Mouse (Mus musculus) lung, postnatal 4 days (tissue): ENCODE measurements around the gene Grb10.

Source experiments
- DNase-seq, 2 experiments: peaks; one replicate each; pipeline ENCODE4 v3.0.0; 2021

Gene Grb10

DNA sequence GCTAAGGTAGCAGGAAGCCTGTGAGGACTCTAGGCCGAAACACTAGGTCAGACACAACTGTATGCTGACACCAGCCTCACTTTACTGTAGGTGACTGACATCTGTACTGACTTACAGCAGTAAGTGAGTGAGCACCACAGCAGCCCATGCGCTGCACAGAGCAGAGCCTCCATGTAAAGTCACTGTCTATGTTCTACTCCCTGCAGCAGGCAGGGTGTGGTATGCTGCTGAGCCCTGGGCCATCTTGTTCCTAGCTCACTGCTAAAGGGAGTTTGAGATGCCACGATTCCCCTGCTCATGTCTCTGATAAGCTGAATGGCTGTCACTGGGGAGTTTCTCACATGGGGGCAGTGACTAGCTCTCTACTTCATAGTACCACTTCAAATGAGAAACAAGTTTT, 72.3 kb downstream of the Grb10 start:
- no peak for DNase-seq

DNA sequence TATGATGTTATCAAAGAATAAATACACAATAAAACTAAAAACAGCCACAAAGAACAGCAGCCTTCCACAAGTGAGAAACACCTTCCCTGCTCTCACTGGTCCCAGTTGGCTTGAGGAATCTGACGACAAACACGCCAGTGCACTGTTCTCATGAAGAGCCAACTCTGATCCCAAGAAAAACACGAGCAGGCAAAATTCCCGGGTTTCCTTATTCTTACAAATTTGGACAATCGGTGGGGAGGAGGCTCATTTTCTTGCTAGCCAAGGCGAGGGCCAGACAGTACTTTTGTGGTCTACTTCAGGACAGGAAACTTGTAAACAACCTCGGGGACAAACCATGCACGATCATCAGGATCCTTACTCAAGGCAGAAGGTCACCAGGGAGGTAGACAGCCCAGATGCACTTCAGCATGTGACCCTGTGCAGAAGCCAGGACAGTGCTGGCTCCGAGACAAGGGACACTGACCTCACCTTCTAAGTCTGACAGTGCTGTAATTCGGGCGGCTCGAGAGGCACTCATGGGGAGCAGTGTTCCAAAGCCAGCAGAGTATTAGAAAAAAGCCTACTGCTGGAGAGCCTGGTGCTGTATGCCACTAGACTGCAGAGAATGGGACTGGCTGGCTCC, 72.9 kb downstream of the Grb10 start:
- DNase-seq, result peak in 1 of 2 experiments; percentile 46

DNA sequence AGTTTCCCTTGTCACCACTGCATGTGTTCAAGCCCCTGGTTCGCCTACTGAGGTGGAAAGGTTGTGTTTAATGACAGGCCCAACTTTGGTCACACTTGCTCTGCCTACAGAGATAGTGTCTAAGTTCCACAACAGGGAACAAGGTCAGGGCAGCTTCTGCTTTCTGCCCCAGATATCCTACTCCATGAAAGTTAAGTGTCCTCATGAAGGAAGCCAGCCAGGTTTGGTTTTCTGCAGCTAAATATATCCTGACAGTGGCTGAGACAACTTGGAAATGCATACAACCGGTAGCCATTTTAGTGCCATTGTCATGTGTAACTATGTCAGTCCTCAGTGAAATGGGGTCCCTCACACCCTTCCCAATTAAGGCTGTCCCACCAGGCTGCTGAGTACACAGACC, 73.8 kb downstream of the Grb10 start:
- no peak for DNase-seq

DNA sequence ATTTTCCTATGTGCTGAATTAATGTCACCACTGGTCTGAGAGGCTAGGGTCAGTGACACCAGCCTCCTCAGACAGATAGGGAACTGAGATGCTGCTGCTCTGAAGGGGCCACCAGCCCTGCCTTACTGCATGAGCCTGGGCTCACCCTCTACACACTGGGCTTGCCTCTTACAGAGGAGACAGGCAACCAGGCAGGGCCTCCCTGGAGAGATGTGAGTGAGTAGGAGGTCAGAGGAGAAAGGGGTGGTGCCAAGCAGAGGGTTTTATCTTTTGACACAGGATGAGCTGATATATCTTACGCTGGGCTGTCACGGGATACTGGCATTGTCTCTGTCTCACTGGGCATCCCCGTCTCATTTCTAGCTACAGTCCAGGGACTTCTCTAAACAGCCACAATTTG, 74.9 kb downstream of the Grb10 start:
- DNase-seq, result no peak

DNA sequence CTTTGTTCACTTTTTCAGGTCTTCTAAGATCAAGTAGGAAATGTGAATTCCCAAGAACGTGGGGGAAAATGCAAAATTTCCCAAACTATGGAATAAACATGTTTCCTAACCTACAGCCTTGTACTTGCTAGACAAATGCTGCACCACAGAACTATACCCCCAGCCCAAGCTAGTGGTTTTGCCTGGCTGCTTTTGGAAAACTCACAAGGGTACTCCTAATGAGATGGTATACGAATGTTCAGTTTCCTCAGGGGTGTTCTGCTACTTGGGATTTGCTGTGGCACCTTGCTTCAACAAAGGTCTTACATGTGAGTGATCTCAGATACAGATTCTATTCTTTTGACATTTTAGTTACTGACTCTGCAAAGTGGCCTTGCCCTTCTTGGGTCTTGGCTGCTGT, 75.4 kb downstream of the Grb10 start:
- no peak for DNase-seq

DNA sequence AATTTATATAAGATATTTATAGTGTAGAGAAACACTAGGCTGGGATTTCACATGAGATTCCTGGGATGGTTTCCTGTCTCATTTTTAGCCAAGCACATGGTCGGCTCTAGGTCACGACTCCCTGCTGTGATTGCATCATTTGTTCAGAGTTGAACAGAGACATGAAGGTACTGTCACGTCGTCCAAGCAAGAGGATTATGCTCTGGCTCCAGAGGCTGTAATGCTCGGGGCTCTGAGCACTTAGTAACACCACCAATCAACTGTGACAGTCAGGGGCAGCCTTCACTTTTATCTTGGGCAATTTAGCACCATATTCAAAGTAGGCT, 75.9 kb downstream of the Grb10 start:
- no peak for DNase-seq

DNA sequence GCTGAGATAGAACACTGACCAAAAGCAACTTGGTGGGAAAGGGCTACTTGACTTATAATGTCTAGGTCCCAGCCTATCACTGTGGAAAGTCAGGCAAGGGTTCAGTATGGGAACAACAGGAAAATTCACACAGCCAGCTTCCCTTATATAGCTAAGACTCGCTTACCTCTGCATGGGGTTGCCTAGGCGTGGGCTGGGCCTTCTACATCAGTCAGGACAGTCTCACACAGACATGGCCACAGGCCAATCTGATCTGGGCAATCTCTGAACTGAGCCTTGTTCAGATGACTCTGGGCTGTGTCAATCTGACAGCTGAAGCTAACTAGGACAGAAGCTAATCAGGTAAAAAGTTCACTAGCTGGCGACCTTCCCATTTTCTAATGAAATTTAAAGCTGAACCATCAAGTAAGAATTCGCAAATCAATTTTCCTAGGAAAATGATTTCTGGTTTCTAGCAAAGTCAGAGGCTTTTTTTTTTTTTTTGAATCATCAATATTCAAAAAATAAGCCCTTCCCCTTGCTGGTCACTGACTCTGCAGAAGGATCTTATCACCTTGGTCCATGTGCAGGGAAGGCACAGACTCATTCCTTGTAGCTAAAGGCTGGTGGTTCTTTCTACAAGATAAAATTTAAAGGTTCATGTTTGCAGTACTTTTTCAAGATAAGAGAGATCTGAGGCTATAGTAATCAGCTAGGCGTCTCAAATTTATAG, 76.4 kb downstream of the Grb10 start:
- no peak for DNase-seq

DNA sequence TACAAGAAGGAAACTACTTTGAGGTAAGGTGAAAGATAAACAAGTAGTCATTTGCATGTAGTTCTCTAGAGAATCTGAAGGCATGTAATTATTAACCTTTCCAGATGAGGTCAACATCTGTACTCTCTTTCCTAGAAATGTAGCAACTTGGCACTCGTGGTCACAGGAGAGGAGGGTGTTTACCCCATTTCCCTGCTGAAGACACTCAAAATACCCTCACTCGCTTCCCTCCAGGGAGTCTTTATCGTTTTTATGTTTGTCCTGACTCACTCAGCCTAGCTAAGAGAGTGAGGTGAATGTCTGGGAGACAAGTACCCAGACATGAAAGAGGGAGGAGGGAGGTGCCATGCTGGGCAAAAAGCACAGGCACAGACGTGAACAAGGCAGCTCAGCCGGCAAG, 77.6 kb downstream of the Grb10 start:
- DNase-seq, result no peak

DNA sequence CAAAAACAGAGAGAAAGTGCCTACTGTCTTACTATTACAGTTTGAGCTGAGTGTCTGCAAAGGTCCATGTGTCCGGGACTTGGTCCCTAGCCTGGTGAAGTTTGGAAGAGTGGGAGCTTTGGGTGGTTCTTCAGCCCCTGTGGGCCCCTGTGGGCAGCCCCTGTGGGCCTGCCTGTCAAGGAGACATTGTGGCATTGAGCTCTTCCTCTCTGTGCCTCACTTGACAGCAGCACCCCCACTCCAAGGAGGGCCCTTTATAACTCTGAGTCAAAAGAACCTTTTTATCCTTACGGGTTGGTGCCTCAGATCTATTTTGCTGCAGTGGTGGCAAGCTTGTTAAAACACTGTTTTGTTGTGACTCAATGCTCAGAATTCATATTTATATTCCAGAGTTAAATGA, 78.3 kb downstream of the Grb10 start:
- DNase-seq, result no peak

DNA sequence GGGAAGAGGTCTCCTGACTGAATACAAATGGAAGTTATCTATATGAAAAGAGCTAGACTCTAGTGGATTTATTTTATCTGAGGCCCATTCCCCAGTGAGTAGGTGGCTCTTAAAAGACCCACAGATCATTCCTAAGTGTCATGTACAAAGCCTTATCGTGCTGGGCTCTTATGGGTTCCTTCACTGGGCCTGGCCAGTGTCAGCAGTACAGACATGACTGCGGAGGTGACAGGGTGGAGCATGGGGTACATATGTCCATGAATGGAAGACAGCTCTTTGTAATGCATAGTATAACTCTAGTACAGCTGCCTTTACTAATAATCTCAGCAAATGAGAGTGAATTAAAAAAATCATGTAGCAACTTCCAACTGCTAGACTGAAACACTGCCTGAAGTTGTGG, 80.0 kb downstream of the Grb10 start:
- DNase-seq, result no peak

DNA sequence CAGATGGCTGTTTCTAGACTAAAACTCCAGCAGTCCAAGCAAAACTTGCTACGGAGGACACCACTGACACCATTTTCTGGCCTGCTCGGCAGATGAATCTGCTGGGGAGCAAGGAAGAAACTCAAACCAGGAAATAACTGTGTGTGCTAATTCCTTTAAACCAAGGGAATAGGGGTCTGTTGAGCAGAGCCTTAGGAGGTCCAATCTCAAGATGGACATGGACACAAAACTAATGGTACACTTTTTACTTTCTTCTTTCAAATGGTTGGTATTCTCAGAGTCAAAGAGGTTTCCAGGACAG, 80.5 kb downstream of the Grb10 start:
- no peak for DNase-seq

DNA sequence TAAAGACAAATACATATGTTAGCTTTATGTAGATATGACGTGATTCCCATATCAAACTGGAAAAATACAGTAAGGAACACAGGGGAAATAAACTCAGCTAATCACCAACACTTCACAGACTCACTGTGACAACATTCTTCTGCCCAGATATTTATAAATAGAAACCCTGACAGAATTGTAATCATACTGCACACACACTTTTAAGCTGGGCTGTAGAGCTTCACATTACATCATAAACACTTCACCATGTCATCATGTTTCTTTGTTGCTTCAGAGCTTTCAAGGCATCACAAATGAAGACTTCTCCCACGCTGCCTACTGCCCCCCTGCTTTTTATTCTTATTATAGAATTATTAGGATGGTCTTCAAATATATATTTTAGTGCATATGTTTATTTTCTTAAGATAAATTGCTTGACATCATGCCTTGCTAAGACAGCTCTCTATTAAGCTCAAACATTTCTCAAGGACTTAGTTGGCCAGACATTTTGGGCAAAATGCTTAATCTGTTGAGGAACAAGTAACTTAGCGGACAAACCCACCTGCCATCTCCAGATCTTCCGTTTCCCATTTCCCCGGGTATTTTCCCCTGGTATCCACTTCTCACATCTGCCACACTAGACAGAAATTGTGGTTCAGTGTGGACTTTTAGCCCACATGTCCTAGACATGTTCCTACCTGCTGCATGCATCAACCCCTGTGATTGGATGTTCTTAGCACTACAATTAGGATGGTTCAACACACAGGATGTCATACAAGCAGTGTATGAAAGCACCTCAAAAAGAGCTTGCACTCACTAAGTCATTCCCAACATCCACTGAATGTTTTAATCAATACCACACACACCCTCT, 81.0 kb downstream of the Grb10 start:
- no peak for DNase-seq

DNA sequence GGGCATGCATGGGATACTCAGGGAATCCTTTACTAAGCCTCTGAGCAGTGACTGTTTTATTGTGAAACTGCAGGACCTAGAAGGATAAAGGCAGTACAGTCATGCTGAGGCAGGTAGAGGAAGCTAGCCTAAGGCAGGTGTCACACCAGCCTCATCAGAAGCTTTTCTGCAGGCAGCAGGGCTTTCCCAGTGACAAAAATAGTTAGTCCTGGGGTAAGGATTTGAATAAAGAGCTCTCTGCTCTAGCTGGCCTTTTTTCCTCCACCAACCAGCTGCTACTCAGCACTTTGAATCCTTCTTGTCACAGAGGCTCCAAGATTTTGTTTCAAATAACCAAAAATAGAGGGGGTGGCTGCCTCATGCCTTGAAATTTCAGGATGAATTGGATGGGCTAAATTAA, 82.7 kb downstream of the Grb10 start:
- DNase-seq, result no peak

DNA sequence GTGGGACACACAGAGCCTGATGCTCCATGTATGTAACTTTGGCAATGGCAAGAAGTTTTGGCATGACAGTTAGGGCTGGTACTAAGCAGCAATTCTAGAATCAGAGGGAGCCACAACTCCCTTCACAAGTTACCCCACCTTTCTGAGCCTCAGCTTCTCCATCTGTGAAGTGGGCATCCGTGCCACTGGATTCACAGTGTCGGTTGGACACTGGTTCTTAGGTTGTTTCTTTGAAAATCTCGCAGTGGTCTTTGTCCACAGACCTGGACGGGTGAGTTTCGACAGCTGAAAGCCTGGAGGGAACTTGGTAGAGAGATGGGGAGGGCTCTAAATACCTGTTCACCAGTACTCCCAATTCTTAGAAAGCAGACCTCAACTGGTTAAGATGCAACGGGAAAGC, 83.9 kb downstream of the Grb10 start:
- no peak for DNase-seq

DNA sequence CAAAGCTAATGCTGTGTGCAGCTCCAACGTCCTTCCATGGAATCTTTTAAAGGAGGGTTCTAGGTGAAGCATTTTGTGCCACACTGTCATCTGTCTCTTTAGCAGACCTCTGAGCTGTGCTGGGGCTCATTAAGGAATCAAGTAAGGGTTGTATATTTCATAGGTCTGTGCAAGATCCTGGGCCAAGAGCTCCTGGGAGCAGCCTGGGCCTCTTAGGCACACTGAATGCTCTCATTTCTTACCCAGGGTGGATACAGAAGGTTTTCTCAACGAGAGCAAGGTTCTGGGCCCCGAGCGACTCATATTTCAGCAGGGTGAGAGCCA, 84.4 kb downstream of the Grb10 start:
- DNase-seq, result no peak

DNA sequence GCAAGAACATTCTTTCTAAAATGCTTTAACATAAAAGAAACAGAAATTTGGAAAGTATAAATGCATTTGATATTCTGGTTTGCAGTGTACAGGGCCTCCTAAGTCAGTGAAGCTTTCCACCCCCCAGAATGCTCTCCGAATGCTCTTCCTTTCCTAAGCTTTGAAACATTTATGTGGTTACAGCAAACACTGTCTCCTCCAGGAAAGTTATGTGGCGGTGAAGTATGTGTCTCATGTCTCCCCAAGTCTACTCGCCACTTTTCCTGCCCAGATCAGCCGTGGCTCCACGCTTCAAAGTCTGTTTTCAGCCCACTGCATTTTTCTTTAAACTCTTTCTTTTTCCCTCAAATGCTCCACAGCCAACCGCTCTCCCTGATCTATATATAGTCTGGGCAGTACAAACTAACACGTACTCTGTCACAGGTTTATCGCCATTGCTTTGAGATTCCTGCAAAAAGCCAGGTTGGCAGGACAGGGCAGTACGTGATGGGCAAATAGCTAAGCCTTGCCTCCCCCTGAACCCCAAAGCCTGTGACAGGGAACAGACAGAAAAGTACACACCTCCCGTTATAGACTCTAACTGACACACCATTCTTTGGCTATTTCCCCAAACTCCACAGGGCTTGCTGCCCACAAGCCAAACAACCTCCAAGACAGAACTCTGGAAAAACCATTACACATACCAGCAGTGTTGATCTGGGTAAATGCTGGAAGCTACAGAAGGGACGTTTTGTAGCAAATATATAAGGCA, 84.9 kb downstream of the Grb10 start:
- DNase-seq, result peak; percentile 43 to 59

DNA sequence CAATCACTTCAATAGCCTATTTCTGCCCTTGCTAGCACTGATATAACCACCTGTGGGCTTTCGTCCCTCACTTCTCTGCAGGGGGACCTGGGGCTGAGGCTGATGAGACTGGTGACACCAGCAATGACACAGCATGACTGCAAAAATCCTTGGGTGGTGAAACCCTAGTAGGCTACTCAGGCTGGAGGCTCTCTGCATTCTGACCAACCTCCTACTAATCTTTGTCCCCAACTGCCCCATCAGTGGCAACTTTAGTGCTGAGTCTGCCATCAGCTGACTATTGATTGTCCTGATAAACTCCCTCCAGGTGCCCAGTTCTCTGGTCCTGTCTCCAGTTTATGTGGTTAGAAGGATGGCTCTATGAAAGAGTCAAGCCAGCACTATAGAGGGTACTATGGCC, 85.9 kb downstream of the Grb10 start:
- no peak for DNase-seq

DNA sequence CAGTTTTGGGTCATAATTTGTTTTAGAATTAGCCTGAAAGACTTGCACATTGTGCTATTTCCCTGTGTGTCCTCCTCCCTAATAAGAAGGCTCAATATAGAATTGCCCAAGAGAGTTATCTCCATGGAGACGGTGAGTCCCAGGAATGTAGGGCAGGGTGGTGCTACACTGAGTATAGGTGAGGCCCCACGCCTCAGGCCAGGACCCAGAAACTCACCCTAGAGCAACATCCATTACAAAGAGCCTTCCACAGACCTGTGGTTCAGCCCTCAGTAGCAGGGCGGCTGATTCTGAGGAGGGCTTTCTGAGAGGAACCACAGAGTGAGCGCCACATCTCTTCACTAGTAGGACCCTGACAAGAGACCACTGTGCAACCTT, 89.5 kb downstream of the Grb10 start:
- peak in 1 of 2 experiments; percentile 47 for DNase-seq

DNA sequence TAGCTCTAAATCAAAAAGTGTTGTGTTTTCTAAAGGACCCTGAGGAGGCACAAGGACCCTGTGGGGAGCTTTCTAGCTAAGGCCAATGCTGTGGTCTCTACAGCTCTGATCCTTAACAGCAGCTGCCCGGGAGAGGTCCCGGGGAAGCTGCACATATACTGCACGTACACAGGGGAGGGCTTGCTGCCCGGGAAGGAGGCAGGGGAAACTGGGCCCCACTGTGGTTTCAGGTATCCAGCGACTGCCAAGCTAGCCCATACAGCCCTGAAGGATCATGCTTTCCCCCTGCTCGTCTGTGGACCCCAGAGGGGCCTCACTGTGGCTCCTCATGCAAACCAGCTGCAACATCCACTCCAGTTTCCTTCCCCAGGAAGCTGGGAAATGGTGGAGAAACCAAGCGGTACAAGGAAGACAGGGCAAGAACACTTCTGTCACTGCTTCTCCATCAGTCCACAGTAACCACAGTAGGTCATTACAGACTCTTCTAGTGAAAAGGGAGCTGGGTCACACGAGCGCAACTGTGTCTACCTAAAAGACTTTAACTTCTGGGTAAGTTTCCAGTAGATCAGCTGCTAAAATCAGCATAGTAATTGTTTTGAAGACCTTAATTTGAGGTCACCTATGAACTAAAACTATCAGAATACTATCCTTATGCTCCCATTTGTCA, 90.0 kb downstream of the Grb10 start:
- DNase-seq, result no peak

DNA sequence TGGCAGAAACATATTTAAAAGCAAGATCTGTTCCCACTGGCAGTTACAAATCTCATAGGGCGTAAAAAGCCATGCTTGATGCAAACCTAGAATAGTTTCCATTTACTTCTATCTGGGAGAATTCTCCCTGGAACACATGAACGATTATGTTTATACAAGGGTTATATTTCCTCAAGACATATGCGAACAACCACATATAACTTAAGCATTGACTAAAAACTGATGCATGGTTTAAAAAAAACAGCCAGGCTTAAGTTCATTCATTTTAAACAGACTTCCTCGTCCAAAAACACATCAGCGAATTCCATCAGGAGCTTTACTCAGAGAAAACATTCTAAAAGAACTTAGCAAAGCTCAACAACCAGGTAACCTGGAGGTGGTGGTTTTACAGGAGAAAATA, 90.6 kb downstream of the Grb10 start:
- DNase-seq, result no peak

DNA sequence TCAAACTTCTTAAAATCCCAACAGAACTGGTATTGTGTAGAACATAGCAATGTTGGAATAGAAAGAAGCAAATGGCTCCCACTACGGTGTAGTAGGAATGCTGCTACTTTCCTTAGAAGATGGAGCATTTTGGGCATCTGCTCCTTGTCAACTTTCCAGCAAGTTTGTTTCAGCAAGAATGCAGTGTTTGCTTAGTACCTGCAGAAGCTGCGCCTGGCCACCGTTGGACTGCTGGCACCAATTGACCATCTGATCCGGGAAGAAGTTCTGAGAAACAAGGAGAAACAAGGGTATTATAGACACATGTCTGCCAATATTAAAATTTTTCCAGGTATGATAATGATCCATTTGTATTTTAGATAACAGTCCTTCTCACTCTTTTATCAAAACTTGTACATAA, 92.7 kb downstream of the Grb10 start:
- DNase-seq, result no peak

DNA sequence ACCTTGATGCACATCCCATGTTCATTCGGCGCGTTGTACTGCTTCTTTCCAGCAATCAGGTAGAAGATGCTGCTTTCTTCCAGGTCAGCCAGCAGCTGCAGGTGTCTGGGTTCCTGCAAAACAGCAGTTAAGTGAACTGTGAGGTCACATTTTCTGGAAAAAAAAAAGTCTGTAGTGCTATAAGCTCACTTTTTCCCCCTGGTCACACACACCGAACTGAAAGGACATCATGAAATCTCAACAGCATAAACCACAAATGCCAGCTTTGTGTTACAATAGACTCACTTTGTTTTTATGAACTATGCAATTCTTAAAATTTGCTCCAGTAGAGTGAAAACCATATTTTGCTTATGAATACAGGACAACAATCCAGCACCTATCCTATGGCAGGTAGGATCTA, 93.7 kb downstream of the Grb10 start:
- DNase-seq, result no peak

DNA sequence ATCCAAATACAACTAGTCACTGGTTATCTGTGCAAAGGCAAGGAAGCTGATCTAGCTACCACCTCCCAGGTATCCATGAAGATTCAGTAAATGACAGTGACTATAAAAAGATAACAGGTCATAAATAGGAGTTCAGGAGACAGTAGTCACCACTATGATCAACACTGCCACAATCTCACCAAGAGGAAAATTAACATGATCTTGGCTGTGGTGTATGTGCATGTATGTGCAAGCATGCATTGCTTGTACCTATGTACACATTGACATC, 94.5 kb downstream of the Grb10 start:
- DNase-seq, result no peak
